Mouse (Mus musculus) limb, embryonic 11.5 days (tissue): ENCODE data around the gene Samd11. TPM values are rescaled to one million over a fixed set of nuclear protein-coding genes. Genes with fewer than 3 reads are reported as not detected.

Source experiments
- ATAC-seq: fragments of 200-750 bp; cut with Nextera tagmentation; 2 replicates; pipeline ENCODE4 v1.8.0; 2017; ENCODE audit warnings: low read depth; ENCODE audit not compliant: insufficient number of reproducible peaks, low FRiP score, low TSS enrichment
- DNase-seq: peaks from one replicate; pipeline ENCODE4 v3.0.0-alpha.2; 2015; ENCODE audit warnings: low spot score
- H3K27ac ChIP-seq: fragments of 300-500 bp; sonication (generic); replicated peaks from 2 replicates; pipeline ENCODE4 v1.5.1; 2014; ENCODE audit warnings: low read depth, mild to moderate bottlenecking, low read length
- H3K27me3 ChIP-seq: fragments of 300-500 bp; sonication (generic); 2 replicates; pipeline ENCODE4 v1.6.1; 2014; ENCODE audit warnings: mild to moderate bottlenecking, low read length, mixed read lengths; ENCODE audit not compliant: control insufficient read depth, insufficient read depth
- H3K36me3 ChIP-seq: fragments of 300-500 bp; sonication (generic); 2 replicates; pipeline ENCODE4 v1.6.1; 2014; ENCODE audit warnings: mild to moderate bottlenecking, low read length, moderate library complexity, mixed read lengths; ENCODE audit not compliant: control insufficient read depth, insufficient read depth
- H3K4me1 ChIP-seq: fragments of 300-500 bp; sonication (generic); 2 replicates; pipeline ENCODE4 v1.6.1; 2014; ENCODE audit warnings: low read length, mixed read lengths; ENCODE audit not compliant: control insufficient read depth, insufficient read depth
- H3K4me2 ChIP-seq: fragments of 300-500 bp; sonication (generic); 2 replicates; pipeline ENCODE4 v1.6.1; 2014; ENCODE audit warnings: low read depth, mild to moderate bottlenecking, moderate library complexity; ENCODE audit not compliant: severe bottlenecking
- H3K4me3 ChIP-seq: fragments of 300-500 bp; sonication (generic); 2 replicates; pipeline ENCODE4 v1.5.1; 2014; ENCODE audit warnings: low read depth, low read length
- H3K9ac ChIP-seq: fragments of 300-500 bp; sonication (generic); 2 replicates; pipeline ENCODE4 v1.6.1; 2014; ENCODE audit warnings: mild to moderate bottlenecking, low read length
- H3K9me3 ChIP-seq: fragments of 300-500 bp; sonication (generic); 2 replicates; pipeline ENCODE4 v1.6.1; 2016; ENCODE audit warnings: low read length; ENCODE audit not compliant: control insufficient read depth
- WGBS: fragments of 180-500 bp; shearing (Covaris S2); extraction: QIAGEN DNeasy Blood & Tissue Kit; methylation state at CpG from one replicate; pipeline ENCODE4 v1.1.7; 2014; 5-methylcytosine and 5-hydroxymethylcytosine counted together
- polyA plus RNA-seq: library from polyadenylated mRNA; unstranded; fragments of >200 nt; fragmentation: Nextera tagmentation; extraction: Ambion mirVana; gene quantifications from 2 replicates; pipeline ENCODE4 v1.2.1, GENCODE M21; 2014

Samd11 gene
- polyA plus RNA-seq = 0.60 and 0.61 TPM in 2 replicates

DNA sequence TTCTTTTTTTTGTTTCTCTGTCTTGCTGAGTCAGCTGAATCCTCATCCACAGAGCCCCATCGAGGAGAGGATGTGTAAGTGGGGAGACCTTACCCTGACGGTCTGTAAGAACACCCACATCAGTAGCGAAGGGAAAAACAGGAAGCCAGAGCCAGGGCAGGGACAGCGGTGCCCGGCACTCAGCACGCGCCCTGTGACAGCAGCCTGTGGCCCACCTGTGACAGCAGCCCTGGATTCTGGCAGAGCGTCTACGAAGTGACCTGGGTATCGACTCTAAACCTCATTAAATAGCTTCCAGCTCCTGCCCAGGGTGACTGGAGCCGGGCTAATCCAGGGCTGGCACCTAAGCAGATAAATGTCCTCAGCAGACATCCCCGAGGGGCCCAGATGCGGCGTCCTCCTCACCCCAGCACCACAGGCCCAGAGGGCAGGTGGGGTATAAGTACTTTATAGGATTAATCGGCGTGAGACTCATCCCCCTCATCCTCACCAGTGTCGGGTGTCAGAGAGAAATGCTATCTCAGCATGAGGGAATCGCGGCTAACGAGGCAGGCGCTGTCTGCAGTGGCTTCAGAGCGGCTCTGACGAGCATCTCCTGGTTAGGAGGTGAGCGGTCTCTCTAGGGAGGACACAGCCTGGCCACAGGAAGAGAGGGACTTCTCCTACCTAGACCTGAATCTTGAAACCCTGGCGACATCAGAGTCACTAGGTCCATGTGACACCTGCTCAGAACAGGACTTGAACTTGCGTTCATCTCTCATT is at the start of gene Samd11:
TSS of gene Samd11 (minus strand) at position 580 of the 762 bp plus-strand sequence.
- Histone ChIP-seq H3K36me3 (no peaks in the 10 kb centered on the region), H3K4me3 (no peak within 1 kb of the TSS), H3K27ac (no peak within 1 kb of the TSS), H3K9ac (no peak within 1 kb of the TSS), H3K9me3 (no peaks in the 10 kb centered on the region), H3K4me2 (no peak within 1 kb of the TSS), H3K4me1 (no peaks in the 10 kb centered on the region), H3K27me3 (peaks cover 24% of the 10 kb centered on the region)
- ATAC-seq = peak; percentile 72; the same call in 1 of the 2 replicates
- DNase-seq = no peak
- 2% methylated on average over 26 of the region's 26 CpGs for WGBS

DNA sequence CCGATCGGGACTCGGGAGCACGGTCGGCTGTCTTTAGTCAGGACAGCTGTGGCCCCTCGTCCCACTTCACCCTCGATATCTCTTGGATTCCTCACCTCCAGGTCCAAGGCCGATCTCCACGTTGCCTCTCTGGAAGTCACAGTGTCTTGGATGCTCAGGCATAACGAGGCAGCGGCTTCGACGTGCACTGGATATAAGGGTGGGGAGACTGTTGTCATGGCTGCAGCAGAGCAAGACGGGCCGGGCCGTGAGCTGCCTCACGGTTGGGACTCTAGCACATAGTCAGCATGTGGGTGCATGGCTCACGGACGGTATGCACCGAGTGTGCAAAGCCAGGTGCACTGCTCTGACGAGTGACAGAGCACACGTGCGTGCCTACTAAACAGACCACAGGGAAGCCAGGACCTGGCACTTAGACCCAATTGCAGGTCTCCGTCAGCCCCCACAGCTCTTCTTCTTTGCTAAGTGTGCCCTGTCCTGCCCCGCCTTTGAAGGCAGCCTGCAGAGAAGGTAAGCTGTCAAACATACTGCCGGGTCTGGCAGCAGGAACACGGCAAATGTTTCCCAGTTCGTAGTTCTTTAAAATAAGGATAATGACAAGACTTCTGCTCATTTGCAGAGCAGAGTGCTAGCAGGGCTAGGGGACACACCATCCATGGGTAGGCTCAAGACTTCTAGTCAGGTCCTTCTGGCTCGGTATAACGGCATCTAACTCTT is 938 bp downstream of the Samd11 start:
- no peaks in the 10 kb centered on the region for H3K9me3 ChIP-seq
- DNase-seq = peak; percentile 56
- no peak overlapping the region for H3K27ac ChIP-seq
- no peak overlapping the region for H3K4me2 ChIP-seq
- H3K36me3 ChIP-seq = no peaks in the 10 kb centered on the region
- 0 out of 2 replicates have a peak overlapping the region, but pooled peaks have one; percentile 3 for H3K4me3 ChIP-seq
- no peak overlapping the region for H3K9ac ChIP-seq
- peak; percentile 66 for ATAC-seq
- 2% methylated on average over 25 of the region's 30 CpGs for WGBS
- H3K27me3 ChIP-seq = peaks cover 24% of the 10 kb centered on the region
- H3K4me1 ChIP-seq = no peaks in the 10 kb centered on the region

DNA sequence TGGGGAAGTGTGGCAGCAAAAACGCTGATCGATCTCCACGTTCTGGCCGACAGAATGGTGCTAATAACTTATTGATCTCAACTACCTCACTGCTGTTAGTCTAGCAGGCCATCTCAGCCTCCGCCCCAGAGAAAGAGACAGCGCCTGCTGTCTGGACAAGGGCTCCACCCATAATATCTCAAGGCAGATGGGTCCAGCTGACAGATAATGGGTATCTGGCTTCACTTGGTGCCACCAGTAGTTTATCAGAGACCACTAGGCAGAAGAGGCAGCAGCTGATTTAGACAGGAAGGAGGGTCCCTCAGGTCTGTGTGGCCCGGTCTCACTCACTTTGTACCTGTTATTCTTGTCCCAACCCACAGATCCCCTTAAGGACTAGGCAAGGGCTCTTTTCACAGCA is 2.4 kb downstream of the Samd11 start:
- DNase-seq (no peak), ATAC-seq (no peak)
- H3K4me2 ChIP-seq = no peak overlapping the region
- H3K9ac ChIP-seq = no peak overlapping the region
- no peak overlapping the region for H3K4me3 ChIP-seq
- H3K4me1 ChIP-seq = no peaks in the 10 kb centered on the region
- WGBS = 42% methylated on average over 7 of the region's 7 CpGs
- no peak overlapping the region for H3K27ac ChIP-seq
- peaks cover 24% of the 10 kb centered on the region for H3K27me3 ChIP-seq
- H3K36me3 ChIP-seq = peaks cover 4% of the 10 kb centered on the region; the same call in 1 of the 2 replicates
- H3K9me3 ChIP-seq = no peaks in the 10 kb centered on the region

DNA sequence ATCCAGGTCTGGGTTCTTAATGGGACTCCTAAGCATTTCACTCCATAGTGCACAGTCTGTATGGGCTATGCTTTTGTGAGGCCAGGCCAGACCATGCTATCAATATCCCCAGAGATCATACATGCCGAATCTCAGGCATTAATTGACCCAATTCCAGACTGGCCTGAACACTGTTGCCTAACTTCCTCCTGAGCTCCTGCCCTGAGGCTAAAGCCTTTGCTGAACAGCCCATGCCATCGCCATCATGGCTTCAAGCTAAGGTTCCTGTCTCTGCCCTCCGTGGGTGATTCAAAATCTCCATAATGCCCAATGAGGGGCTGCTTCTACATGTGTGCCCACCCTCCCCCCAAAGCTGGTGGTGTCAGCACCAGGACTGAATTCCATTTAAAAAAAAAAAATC is 2.8 kb downstream of the Samd11 start:
- Histone ChIP-seq H3K27ac (no peak overlapping the region), H3K4me2 (no peak overlapping the region), H3K9ac (no peak overlapping the region), H3K36me3 (peaks cover 4% of the 10 kb centered on the region; the same call in 1 of the 2 replicates), H3K4me3 (no peak overlapping the region), H3K4me1 (no peaks in the 10 kb centered on the region), H3K9me3 (no peaks in the 10 kb centered on the region), H3K27me3 (peaks cover 24% of the 10 kb centered on the region)
- WGBS = 39% methylated on average over 3 of the region's 3 CpGs
- DNase-seq = no peak
- 0 out of 2 replicates have a peak, but pooled peaks have one; percentile 9 for ATAC-seq

DNA sequence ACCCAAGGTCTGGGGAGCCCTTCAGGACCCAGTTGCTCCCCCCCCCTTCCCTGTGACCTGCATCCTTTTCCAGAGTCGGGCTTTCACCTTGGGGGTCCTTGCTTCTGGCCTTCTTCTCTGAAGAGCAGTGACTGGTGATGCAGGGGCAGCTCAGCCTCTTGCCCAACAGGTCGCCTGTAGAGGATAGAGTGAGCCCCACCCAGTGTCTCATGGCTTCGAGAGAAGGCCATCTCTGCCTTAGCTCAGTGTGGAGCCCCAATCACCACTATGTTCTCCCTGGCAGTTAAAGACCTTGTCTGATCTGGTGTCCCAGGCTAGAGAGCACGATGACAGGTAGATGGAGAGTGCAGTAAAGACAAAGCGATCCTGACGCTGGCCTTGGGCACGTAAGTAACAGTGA is 3.3 kb downstream of the Samd11 start:
- ATAC-seq = no peak
- Histone ChIP-seq H3K4me2 (no peak overlapping the region), H3K4me3 (no peak overlapping the region), H3K27me3 (peaks cover 24% of the 10 kb centered on the region), H3K9ac (no peak overlapping the region), H3K27ac (no peak overlapping the region), H3K9me3 (no peaks in the 10 kb centered on the region), H3K36me3 (peaks cover 5% of the 10 kb centered on the region; the same call in 1 of the 2 replicates), H3K4me1 (no peaks in the 10 kb centered on the region)
- DNase-seq = no peak
- 30% methylated on average over 7 of the region's 7 CpGs for WGBS

DNA sequence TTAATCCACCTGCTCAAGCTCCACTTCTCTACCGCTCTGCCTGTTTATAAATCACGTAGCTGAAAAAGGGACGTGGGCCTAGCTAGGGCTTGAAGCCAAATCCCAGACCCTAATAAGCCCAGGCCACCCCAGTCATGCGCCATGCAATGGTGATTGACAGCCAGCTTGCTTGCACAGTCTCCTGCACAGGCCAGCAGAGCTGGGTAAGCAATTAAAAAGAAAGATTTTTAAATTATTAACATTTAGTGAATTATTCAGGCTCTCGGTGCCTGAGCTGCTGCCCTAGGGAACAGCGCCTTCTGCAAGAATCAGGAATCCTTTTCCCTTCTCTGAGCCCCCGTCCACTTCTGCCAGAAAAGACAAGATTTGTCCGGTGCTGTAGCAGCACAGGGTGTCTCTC is 4.4 kb downstream of the Samd11 start:
- no peak overlapping the region for H3K4me3 ChIP-seq
- no peaks in the 10 kb centered on the region for H3K9me3 ChIP-seq
- H3K27me3 ChIP-seq = peaks cover 24% of the 10 kb centered on the region
- DNase-seq (no peak), ATAC-seq (no peak)
- H3K36me3 ChIP-seq = peaks cover 11% of the 10 kb centered on the region; the same call in 1 of the 2 replicates
- no peak overlapping the region for H3K27ac ChIP-seq
- H3K4me2 ChIP-seq = no peak overlapping the region
- H3K9ac ChIP-seq = no peak overlapping the region
- WGBS = 76% methylated on average over 8 of the region's 8 CpGs
- H3K4me1 ChIP-seq = no peaks in the 10 kb centered on the region

DNA sequence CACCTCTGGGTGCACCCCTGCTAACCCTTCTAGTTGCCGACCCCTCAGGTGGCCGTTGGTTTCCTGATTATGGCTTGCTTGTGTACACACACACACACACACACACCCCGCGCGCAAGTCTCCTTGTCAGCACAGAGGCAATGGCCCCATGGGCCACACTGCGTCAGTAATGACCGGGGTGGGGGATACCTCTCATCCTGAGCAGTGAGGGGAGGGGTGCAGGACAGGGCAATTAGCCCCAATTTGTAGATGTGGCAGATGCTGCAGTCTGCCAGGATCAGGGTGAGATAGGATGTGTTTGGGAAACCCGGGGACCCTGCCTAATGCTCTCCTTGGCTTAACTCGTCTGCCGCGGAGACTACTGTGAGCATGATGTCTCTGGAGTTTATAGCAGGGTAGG is 5.9 kb downstream of the Samd11 start:
- WGBS = 64% methylated on average over 11 of the region's 11 CpGs

DNA sequence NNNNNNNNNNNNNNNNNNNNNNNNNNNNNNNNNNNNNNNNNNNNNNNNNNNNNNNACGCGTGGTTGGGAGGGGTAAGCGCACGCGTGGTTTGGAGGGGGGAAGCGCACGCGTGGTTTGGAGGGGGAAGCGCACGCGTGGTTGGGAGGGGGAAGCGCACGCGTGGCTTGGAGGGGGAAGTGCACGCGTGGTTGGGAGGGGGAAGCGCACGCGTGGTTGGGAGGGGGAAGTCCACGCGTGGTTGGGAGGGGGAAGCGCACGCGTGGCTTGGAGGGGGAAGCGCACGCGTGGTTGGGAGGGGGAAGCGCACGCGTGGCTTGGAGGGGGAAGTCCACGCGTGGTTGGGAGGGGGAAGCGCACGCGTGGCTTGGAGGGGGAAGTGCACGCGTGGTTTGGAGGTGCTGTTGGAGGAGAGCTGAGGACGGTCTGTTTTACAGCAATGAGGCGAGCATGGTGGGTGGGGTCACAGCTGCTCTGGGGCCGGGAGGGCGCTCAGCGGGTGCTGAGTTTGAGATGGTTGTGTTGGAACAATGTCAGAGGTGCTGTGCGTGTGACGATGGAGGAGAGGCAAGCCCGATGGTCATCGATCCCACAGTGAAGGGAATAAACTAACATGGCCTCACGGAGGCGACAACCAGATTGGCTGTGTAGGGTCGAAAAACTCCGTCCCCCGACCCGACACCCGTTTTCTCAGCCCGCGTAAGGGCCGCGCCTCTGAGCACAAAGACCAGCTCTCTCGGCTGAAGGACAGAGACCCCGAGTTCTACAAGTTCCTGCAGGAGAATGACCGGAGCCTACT is 18.6 kb downstream of the Samd11 start:
- Histone ChIP-seq H3K36me3 (peaks cover 40% of the 10 kb centered on the region), H3K27me3 (no peaks in the 10 kb centered on the region), H3K9me3 (no peaks in the 10 kb centered on the region), H3K9ac (peak overlapping the region; percentile 75), H3K4me2 (peak overlapping the region; percentile 52), H3K27ac (no peak overlapping the region; the same call in 1 of the 2 replicates), H3K4me1 (peaks cover 6% of the 10 kb centered on the region), H3K4me3 (peak overlapping the region; percentile 91)
- ATAC-seq = no peak
- DNase-seq = peak; percentile 56
- WGBS = 25% methylated on average over 55 of the region's 60 CpGs

More for the DNA sequence above, 5.9 kb downstream of the Samd11 start:
- Histone ChIP-seq H3K9ac (no peak overlapping the region), H3K4me3 (no peak overlapping the region), H3K9me3 (no peaks in the 10 kb centered on the region), H3K27me3 (peaks cover 14% of the 10 kb centered on the region), H3K36me3 (peaks cover 16% of the 10 kb centered on the region; the same call in 1 of the 2 replicates), H3K27ac (no peak overlapping the region), H3K4me2 (no peak overlapping the region), H3K4me1 (no peaks in the 10 kb centered on the region)
- ATAC-seq (no peak; the same call in 1 of the 2 replicates), DNase-seq (no peak)
